Mouse (Mus musculus) G1E (cell line): Measurements from ENCODE around the gene Terb2.

Experiments used
- CTCF ChIP-seq: IDR thresholded peaks from 2 replicates; pipeline ENCODE4 v1.5.1; 2012; ENCODE audit warnings: low read depth, low read length, inconsistent platforms, mixed read lengths
- GATA1 ChIP-seq: IDR thresholded peaks from 2 replicates; pipeline ENCODE4 v1.6.1; 2012; ENCODE audit warnings: borderline replicate concordance, low read length, inconsistent platforms, mixed read lengths
- GATA2 ChIP-seq: IDR thresholded peaks from 2 replicates; pipeline ENCODE4 v1.6.1; 2012; ENCODE audit warnings: low read depth, low read length, inconsistent platforms, borderline replicate concordance
- POLR2AphosphoS5 ChIP-seq: IDR thresholded peaks from 2 replicates; pipeline ENCODE4 v1.6.1; 2012; ENCODE audit warnings: low read depth, low read length, inconsistent platforms; ENCODE audit not compliant: insufficient replicate concordance
- TAL1 ChIP-seq: conservative IDR thresholded peaks from 2 replicates; pipeline ENCODE4 v1.6.1; 2012; ENCODE audit warnings: low read depth, low read length, inconsistent platforms, mixed read lengths

DNA sequence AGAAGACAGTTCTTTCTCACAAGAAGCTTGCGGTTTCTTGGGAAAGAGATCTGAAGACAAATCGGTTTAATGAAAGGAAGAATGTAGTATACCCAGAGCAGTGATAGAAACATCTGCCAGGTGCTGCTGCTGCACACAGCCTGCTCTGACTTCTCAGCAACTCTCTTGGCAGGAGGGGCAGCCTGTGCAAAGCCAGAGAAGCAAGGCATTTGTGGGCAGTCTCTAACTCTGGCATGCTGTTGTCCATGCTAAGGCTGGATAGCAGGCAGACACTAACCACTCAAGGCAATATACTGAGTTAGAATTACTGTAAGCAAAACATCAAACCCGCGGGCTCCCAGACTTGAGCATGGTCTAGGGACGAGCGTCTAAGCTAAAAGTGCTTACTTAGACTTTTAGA lies 26.4 kb upstream of the Terb2 start:
- no peak for TF ChIP-seq GATA1
- no peak for TF ChIP-seq CTCF
- no peak for TF ChIP-seq POLR2AphosphoS5
- no peak for TF ChIP-seq TAL1
- no peak for TF ChIP-seq GATA2
